Mouse (Mus musculus): ENCODE results near the gene Zfp953. TPM values are rescaled to one million over a fixed set of nuclear protein-coding genes. Genes with fewer than 3 reads are reported as not detected.

The Zfp953 gene
- polyA plus RNA-seq (2021; fragmentation: Nextera tagmentation), result 0.21 and 0.32 TPM in 2 replicates
- long read RNA-seq, experiment 1, full-length matches to known transcripts, result 3 of 3 reads
- long read RNA-seq, experiment 1, partial matches to known transcripts, result 0 of 3 reads
- long read RNA-seq, experiment 1, other reads (novel, unspliced or antisense), result 0 of 3 reads
- long read RNA-seq, experiment 2, result 0 reads

DNA sequence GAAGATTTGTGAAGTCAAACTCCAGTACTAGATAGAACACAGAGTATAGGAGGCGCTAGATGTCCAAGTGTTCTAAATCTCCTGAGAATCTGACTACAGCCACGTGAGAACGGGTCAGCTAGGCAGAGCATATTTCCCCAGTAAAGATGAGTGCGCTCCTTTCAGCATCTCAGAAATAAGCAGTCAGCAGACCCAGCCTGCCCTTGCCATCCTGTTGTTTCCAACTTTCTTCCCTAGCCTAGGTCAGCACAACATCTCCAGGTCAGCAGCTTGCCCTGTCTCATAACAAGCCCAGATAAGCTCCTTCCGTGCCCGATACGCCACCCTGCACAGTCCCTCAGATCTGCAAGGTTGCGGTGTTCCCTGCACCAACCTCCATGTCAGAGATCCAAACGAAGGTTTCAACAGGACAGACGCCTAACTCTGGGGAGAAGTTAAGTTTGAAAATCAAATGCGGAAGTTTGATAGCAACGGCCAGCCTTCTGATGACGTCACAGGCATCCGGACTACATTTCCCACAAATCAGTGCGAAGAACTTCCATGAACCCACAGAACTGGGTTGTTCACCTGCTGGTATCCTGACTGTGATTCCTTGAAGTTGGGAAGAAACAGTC lies at the start of gene Zfp953, which contains the start of gene Gm28044:
TSS of gene Zfp953 (minus strand) at position 475 of the 614 bp plus-strand sequence.
TSS of gene Gm28044 (minus strand) at position 406 of the 614 bp plus-strand sequence.

DNA sequence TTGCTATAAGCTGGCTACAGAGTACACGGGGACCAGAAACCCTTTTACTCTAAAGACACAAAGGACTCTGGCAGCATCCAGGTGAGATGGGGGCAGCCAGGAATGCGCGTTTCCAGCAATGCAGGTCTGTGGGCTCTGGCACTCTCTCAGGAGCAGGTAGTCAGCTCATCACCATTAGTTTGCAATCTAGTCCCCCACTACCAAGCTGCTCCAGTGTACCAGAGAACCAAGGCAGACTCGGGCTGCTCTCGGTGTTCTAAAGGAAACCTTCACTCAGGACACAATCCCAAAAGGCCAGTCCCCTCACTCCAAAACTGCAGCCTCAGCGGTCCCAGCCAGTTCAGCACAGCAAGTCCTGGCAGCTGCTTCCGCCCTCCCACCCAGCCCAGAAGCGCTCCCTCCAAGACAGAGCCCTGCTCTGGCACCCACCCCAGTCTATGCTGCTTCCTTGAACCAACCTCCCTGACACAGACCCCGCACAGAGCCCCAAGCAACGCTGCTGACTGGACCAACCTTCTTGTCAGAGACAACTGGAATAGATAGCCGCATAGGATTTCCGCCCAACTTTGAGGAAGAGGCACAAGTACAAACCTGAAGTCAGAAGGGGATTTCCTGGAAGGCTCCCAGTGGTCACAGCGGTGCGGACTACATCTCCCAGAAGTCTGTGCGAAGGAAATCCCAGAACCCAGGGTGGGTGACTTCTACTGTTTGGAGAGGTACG lies 38.9 kb upstream of the Zfp953 start, which contains the start of gene Zfp429:
TSS of gene Zfp429 (minus strand) at position 637 of the 721 bp plus-strand sequence.

DNA sequence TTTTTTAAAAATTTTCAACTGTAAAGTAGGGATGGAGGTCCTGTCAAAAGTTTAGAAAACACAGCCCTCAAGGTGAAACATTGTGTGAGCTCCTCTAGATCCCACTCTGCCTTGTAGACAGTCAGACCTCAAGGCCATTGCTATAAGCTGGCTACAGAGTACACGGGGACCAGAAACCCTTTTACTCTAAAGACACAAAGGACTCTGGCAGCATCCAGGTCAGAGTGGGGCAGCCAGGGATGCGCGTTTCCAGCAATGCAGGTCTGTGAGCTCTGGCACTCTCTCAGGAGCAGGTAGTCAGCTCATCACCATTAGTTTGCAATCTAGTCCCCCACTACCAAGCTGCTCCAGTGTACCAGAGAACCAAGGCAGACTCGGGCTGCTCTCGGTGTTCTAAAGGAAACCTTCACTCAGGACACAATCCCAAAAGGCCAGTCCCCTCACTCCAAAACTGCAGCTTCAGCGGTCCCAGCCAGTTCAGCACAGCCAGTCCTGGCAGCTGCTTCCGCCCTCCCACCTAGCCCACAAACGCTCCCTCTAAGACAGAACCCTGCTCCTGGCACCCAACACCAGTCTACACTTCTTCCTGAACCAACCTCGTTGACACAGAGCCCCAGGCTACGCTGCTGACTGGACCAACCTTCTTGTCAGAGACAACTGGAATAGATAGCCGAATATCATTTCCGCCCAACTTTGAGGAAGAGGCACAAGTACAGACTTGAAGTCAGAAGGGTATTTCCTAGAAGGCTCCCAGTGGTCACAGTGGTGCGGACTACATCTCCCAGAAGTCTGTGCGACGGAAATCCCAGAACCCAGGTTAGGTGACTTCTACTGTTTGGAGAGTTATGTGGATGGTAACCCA lies 14.9 kb upstream of the Zfp953 start, which contains the start of the genes Gm28041 and Zfp456:
TSS of gene Gm28041 (minus strand) at position 684 of the 862 bp plus-strand sequence.
TSS of gene Zfp456 (minus strand) at position 761 of the 862 bp plus-strand sequence.

DNA sequence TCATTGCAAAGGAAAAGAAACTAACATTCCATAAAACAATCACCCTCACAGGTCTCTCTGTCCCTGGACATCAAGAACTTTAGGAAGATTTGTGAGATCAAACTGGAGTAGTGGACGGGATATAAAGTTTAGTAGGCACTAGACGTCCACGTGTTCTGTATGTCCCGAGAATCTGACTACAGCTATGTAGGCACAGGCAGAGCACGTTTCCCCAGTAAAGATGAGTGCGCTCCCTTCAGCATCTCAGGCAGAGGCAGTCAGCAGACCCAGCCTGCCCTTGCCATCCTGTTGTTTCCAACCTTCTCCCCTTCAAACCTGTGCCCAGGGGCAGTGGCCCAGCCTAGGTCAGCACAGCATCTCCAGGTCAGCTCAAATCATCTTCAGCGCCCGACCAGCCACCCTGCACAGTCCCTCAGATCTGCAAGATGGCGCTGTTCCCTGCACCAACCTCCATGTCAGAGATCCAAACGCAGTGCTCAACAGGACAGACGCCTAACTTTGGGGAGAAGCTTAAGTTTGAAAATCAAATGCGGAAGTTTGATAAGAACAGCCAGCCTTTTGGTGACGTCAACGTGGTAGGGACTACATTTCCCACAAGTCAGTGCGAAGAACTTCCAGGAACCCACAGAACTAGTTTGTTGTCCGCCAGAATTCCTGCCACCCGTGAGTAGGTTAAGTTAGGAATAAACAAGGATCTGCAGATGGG lies 28.2 kb downstream of the Zfp953 start, which contains the start of gene Zfp595:
TSS of gene Zfp595 (minus strand) at position 552 of the 706 bp plus-strand sequence.

DNA sequence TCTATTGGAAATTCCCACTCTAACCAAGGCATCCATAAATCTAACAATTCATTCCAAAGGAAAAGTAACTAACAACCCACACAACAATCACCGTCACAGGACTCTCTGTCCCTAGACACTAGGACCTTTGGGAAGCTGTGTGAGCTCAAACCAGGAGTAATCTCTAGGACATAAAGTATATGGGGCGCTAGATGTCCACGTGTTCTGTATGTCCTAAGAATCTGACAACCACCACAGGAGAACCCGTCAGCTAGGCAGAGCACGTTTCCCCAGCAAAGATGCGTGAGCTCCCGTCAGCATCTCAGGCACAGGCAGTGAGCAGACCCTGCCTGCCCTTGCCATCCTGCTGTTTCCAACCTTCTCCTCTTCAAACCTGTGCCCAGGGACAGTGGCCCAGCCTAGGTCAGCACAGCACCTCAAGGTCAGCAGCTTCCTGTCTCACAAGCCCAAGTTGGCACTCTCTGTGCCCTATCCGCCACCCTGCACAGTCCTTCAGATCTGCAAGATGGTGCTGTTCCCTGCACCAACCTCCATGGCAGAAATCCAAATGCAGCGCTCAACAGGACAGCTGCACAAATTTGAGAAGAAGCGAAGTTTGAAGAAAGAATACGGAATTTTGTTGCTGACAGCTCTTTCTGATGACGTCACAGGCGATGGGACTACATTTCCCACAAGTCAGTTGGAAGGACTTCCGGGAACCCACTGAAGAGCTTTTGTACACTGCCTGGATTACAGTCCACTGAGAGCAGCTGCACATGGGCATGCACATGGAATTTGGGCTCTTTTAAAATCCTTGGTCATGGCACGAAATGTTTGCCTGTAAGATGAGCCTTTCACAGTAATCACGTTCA lies 54.4 kb downstream of the Zfp953 start, which contains the start of gene Zfp457:
TSS of gene Zfp457 (minus strand) at position 664 of the 851 bp plus-strand sequence.

Other genes with a start within 250 kb of the Zfp953 start
- gene Rslcan18, start 244.3 kb downstream of the Zfp953 start, polyA plus RNA-seq (2021; fragmentation: Nextera tagmentation), result 0.06 TPM in 1 of 2 replicates, not detected in the other
- 2.0 and 2.2 TPM in 2 replicates for gene Zfp759, start 238.9 kb downstream of the Zfp953 start, polyA plus RNA-seq (2021; fragmentation: Nextera tagmentation)
- gene Rsl1, start 187.4 kb downstream of the Zfp953 start, polyA plus RNA-seq (2021; fragmentation: Nextera tagmentation), result 2.1 and 2.6 TPM in 2 replicates
- 0.83 and 1.4 TPM in 2 replicates for gene Zfp455, start 166.1 kb downstream of the Zfp953 start, polyA plus RNA-seq (2021; fragmentation: Nextera tagmentation)
- 1.7 and 3.0 TPM in 2 replicates for gene Zfp458, start 82.1 kb downstream of the Zfp953 start, polyA plus RNA-seq (2021; fragmentation: Nextera tagmentation)
- gene Zfp457, start 54.1 kb downstream of the Zfp953 start, polyA plus RNA-seq (2021; fragmentation: Nextera tagmentation), result 0.25 and 0.26 TPM in 2 replicates
- gene Zfp595, start 28.0 kb downstream of the Zfp953 start, polyA plus RNA-seq (2021; fragmentation: Nextera tagmentation), result 0.69 and 0.79 TPM in 2 replicates
- gene Gm28044, start 69 bp downstream of the Zfp953 start, polyA plus RNA-seq (2021; fragmentation: Nextera tagmentation), result 0.98 TPM in 1 of 2 replicates, not detected in the other
- gene Gm28041, start 15.1 kb upstream of the Zfp953 start, polyA plus RNA-seq (2021; fragmentation: Nextera tagmentation), result 0.26 and 0.33 TPM in 2 replicates
- gene Zfp456, start 15.2 kb upstream of the Zfp953 start, polyA plus RNA-seq (2021; fragmentation: Nextera tagmentation), result 0.28 and 0.38 TPM in 2 replicates
- 1.3 and 1.5 TPM in 2 replicates for gene Zfp429, start 39.2 kb upstream of the Zfp953 start, polyA plus RNA-seq (2021; fragmentation: Nextera tagmentation)
- 1.0 and 2.8 TPM in 2 replicates for gene Zfp459, start 60.8 kb upstream of the Zfp953 start, polyA plus RNA-seq (2021; fragmentation: Nextera tagmentation)
- gene Zfp874a, start 91.0 kb upstream of the Zfp953 start, polyA plus RNA-seq (2021; fragmentation: Nextera tagmentation), result 7.6 and 7.8 TPM in 2 replicates
- 2.6 and 7.6 TPM in 2 replicates for gene Zfp874b, start 123.7 kb upstream of the Zfp953 start, polyA plus RNA-seq (2021; fragmentation: Nextera tagmentation)
- 3.9 and 4.2 TPM in 2 replicates for gene Zfp58, start 139.9 kb upstream of the Zfp953 start, polyA plus RNA-seq (2021; fragmentation: Nextera tagmentation)
- gene Gm26965, start 165.5 kb upstream of the Zfp953 start, polyA plus RNA-seq (2021; fragmentation: Nextera tagmentation), result not detected in 2 replicates
- gene Zfp87, start 165.6 kb upstream of the Zfp953 start, polyA plus RNA-seq (2021; fragmentation: Nextera tagmentation), result 33.0 and 39.1 TPM in 2 replicates
- gene Zfp748, start 193.2 kb upstream of the Zfp953 start, polyA plus RNA-seq (2021; fragmentation: Nextera tagmentation), result 4.1 and 5.1 TPM in 2 replicates
- 2.4 and 2.8 TPM in 2 replicates for gene Zfp729b, start 249.1 kb upstream of the Zfp953 start, polyA plus RNA-seq (2021; fragmentation: Nextera tagmentation)